Mouse (Mus musculus) common myeloid progenitor, adult 5-6 weeks (primary cell): ENCODE data around the gene 4930512M02Rik. TPM values are rescaled to one million over a fixed set of nuclear protein-coding genes. Genes with fewer than 3 reads are reported as not detected.
"Not testable (repeated sequence)": the region's sequence is repeated elsewhere in the genome, so short reads cannot be mapped to it uniquely, and the experiment has no call there.

Experiments used
- ATAC-seq: replicated peaks from 2 replicates; pipeline ENCODE4 v1.8.0; 2016; ENCODE audit warnings: low read depth, mild to moderate bottlenecking, moderate TSS enrichment, inconsistent platforms; ENCODE audit not compliant: poor library complexity, severe bottlenecking
- total RNA-seq: library from RNA; stranded (forward); fragments of 200-1000, 187-1606 nt; gene quantifications from 2 replicates; pipeline ENCODE4 v1.2.3, GENCODE M21; 2017

4930512M02Rik gene
- total RNA-seq: not detected in 2 replicates

DNA sequence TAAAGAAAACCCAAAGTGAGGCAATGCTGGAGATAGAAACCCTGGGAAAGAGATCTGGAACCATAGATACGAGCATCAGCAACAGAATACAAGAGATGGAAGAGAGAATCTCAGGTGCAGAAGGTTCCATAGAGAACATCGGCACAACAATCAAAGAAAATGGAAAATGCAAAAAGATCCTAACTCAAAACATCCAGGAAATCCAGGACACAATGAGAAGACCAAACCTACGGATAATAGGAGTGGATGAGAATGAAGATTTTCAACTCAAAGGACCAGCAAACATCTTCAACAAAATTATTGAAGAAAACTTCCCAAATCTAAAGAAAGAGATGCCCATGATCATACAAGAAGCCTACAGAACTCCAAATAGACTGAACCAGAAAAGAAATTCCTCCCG, at the start of gene 4930512M02Rik:
TSS of gene 4930512M02Rik (minus strand) at position 101 of the 400 bp plus-strand sequence.
- ATAC-seq: not testable (repeated sequence)

DNA sequence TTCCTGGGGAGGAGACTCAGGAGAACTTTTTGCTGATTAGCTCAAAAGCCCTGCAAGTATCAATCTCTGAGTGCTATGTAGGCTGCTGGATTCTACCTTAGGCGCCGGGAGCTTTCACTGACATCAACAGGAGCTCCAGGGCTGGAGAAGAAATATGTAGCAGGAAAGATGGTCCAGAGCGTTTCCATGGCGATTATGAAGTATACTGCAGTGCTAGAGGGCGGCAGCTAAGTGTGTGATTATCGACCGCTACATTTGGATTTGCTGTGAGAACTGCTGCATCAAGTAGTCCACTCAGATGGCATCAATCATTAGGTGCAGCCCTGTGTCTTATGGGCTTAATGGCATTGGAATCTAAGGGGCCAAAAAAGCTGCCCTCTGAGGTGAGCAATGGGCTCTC, 49.5 kb upstream of the 4930512M02Rik start:
- no peak for ATAC-seq

DNA sequence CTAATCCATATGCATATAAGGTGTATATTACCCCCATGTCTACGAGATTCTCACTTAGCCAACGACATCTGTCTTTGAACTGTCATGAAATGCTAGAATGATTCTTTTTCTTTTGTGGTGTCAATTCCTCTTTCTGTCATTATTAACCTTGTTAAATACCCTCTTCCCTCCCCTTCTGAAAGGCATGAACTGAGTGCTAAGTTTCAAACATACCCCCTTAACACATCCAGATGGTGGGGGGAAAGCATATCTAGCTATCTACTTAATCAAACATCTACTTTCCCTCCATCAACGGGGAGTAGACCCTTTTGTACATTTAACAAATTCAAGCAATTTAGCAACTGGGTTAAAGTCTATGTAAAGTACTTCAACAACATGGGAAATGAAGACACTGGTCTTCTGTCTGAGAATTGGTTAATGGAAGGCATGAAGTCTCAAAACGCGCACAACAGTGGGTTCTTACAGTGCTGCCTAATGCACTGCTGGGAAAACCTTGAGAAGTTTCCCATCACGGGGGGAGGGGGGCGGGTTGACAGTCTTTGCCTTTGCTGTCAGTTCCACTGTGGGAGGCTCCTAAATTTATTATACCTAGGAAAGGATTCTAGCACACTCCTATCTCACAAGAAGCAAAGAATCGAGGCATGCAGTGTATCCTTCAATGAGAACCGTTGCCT, 48.6 kb upstream of the 4930512M02Rik start:
- ATAC-seq: no peak

GRCm38 (mm10) chr11:11675063-11675462, 47.4 kb upstream of the 4930512M02Rik start:
- no peak for ATAC-seq

GRCm38 (mm10) chr11:11672974-11673373, 45.3 kb upstream of the 4930512M02Rik start:
- ATAC-seq: no peak

DNA sequence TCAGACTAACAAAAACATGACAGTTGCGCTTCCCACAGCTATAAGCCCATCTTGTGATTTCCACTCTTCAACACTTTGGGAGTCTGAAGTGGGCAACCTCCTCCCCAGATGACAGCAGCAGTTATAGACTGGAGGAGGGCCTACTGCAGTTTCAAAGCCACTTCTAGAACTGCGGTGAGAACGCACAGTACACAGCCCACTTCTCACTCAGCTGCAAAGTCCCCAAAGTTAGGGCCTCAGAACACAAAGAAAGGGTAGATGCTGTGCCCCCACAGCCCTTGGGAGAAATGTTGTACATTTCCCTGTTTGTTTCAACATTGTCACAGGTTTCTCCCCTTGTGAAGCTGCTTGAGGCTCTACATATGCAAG, 40.3 kb upstream of the 4930512M02Rik start:
- ATAC-seq: no peak; the same call in 1 of the 2 replicates

DNA sequence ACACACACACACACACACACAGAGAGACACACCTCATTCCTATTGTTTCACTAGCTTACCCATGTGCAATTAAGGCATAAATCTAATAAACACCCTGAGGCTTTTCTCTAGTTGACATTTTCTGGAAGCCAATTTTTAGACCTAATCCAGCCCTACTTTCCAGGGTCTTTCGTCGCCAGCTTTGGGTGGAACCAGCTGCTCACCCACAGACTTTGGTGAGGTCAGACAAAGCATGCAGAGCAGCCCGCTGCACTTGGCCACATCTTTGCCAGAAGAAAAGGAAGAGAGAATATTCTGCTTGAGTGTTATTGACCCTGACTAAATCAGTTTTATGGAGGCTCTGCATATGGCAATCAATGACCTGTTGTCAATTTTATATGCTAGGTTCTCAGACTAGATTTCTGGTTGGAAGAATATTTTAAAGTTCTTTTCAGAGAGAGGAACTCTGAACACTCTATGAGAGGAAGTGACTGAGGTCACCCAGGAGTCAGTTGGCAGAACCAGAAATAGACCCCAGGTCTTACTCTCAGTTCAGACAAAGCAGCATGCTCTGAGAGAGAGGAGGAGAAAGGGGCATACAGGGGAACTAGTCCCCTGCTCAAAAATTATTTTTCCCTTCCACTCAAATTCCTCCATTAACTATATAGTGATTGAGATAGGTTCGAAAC, 39.8 kb upstream of the 4930512M02Rik start:
- ATAC-seq: peak; percentile 75

GRCm38 (mm10) chr11:11660651-11661050, 33.0 kb upstream of the 4930512M02Rik start:
- no peak for ATAC-seq

- no peak for ATAC-seq
These were observed 31.2 kb upstream of the 4930512M02Rik start for GRCm38 (mm10) chr11:11658834-11659233.

GRCm38 (mm10) chr11:11657634-11658033, 30.0 kb upstream of the 4930512M02Rik start:
- peak; percentile 16 for ATAC-seq

GRCm38 (mm10) chr11:11656995-11657530, 29.4 kb upstream of the 4930512M02Rik start:
- ATAC-seq: peak; percentile 92

GRCm38 (mm10) chr11:11656388-11656787, 28.8 kb upstream of the 4930512M02Rik start:
- 0 out of 2 replicates have a peak, but pooled peaks have one; percentile 3 for ATAC-seq

DNA sequence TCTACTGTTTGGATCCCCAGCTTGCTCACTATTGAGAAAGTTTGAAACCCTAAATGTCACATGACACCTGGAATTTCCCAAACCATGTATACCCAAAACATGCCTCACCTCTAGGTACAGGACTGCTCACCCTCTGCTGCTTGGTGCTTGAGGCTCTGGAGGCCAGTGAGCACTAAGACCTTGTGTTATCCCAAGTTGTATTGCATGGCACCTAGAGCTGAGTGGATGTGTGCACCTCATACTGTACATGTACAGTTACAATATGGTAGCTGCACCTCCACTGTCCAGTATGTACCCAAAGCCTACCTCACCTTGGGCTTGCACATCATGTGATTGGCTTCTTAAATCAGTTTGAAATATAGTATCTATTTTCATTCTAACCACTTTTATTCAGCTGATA, 16.7 kb upstream of the 4930512M02Rik start:
- no peak for ATAC-seq

DNA sequence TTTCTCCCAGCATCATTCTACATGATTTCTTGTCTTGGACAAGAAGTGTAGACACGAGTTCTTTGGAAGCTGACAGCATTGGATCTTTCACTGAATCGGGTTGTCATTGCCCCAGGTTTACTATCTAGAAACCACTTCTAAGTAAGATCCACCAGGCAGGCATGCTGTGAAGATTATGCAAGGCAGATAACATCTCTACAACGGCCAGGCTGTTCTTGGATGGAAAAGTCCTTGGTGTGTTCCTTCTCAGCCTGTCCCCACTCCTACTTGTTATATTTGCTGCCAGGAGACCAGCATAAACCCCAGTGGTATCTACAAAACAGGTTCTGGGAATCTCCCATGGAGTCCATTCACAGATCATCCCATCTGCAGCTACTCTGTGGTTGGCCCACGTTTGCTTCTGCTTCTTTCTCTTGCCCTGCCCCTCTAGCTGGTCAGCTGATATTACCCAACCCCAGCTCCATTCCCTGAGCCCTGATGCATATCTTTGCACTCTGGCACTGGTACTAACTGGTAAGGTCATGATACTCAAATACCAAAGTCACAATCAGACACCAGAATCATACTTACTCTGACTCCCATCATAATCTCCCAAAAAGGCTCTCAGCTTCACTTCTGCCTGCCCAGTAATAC, 3.4 kb downstream of the 4930512M02Rik start:
- peak; percentile 87 for ATAC-seq

DNA sequence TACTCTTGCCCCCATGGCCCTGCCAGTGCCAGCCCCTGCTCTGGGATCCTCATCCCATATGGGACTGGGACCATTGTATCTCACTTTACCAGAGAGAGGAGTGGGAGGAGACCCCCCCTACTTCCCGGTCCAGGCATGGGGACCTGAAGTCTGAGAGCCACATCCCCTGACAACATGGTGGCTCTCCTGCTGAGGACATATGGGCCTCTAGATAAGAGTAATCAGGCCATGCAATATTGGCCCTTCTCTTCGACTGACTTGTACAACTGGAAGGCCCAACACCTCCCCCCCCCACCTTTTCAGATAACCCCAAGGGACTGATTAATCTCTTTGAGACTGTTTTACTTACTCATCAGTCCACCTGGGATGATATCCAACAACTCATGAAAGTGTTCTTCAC, 18.4 kb downstream of the 4930512M02Rik start:
- ATAC-seq: no peak

DNA sequence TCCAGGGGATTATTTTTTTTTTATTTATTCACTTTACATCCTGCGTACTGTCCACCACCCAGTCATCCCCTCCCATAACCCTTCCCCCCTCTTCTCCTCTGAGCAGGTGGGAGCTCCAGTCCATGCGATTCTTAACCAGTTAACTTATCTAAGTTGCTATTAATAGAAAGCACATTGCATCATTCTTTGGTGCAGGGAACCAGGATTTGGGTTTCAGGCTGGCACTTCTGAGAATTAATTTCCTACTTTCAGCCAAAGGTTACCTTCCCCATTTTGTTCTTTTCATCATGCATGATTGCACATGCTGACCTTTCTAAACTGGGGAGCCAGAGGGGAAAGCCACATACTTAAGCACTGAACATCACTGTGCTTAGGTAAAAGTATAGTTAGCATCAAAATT, 40.3 kb downstream of the 4930512M02Rik start:
- peak; percentile 63 for ATAC-seq

- ATAC-seq: peak; percentile 64
These were observed 41.2 kb downstream of the 4930512M02Rik start for GRCm38 (mm10) chr11:11586423-11586822.

- peak; percentile 91 for ATAC-seq
These were observed 53.9 kb downstream of the 4930512M02Rik start for GRCm38 (mm10) chr11:11573691-11574090.

GRCm38 (mm10) chr11:11570747-11571146, 56.9 kb downstream of the 4930512M02Rik start:
- no peak for ATAC-seq

GRCm38 (mm10) chr11:11569466-11570132, 58.0 kb downstream of the 4930512M02Rik start:
- peak; percentile 64 for ATAC-seq
